Mouse (Mus musculus) thymus, postnatal 10 days (tissue): ENCODE measurements around the gene Trabd2b.

Experiments used
- DNase-seq, 2 experiments: peaks; one replicate each; pipeline ENCODE4 v3.0.0; 2021; ENCODE audit warnings: low spot score in 2 of 2

The Trabd2b gene

DNA sequence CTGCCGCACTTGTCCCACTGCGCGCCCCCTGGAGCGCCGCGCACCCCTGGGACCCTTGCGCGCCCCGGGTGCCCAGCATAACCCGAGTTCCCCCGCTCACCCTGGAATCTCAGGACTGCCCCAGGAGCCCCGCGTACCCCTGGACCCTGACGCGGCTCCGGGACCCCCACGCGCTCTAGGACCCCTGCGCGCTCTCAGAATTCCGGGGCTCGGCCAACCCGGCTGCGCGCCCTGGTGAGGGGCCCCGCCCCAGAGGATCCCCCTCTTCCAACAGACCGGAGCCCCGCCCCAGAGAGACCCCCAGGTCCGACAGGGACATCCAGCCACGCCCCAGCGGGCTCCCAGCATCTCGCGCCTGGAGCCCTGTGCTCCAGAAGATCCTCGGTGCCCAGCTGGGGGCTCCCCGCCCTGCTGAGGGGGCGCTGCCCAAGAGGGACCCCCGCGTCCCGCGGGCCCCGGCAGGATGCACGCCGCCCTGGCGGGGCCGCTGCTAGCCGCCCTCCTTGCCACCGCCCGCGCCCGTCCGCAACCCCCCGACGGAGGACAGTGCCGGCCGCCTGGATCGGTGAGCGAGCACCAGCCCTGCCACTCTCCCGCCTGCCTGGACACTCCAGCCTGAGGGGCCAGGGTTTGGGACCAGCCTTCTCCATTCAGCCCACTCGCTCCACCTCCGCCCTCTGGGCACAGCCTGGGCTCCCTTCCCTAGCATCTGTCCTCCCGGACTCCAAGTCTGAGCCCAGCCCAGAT lies at the start of gene Trabd2b:
Trabd2b (plus strand) TSS at position 370 of the 747 bp plus-strand sequence.
- DNase-seq, result peak in 1 of 2 experiments; percentile 6

DNA sequence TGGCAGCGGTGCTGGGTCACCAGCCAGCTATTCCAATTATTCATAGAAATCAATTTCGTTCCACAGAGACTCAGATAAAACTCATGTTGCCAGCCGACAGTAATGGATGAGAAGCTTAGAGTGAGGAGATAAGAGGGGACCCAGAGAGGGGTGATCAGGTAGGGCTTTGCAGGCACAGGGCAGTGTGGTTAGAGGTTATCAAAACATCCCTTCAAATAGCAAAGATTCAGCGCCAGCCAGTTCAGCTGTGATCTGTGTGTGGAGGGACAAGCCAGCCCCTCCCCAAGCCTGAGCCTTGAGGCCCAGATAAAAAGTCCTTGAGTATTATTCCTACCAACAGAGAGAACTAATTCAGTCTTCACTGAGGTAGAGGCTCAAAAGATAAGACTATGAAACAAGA lies 49.1 kb upstream of the Trabd2b start:
- DNase-seq, result no peak

DNA sequence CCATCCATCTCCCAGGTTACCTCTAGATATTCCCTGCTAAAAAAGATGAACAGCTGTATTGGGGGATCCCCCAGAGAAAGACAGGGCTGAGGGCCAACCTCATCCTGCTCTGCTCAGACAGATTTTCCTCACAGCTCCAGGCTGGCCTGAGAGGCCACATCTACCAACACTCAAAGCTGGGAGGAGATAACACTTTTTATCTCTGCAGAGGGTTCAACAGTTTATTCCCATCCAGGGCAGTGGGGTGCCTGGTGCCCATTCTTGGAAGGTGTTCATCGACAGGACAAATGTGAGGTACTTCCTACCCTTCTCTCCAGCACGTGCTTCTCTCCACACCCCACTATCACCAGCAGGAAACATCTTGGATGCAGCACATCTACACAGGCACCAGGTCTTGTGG lies 47.6 kb upstream of the Trabd2b start:
- DNase-seq, result no peak

DNA sequence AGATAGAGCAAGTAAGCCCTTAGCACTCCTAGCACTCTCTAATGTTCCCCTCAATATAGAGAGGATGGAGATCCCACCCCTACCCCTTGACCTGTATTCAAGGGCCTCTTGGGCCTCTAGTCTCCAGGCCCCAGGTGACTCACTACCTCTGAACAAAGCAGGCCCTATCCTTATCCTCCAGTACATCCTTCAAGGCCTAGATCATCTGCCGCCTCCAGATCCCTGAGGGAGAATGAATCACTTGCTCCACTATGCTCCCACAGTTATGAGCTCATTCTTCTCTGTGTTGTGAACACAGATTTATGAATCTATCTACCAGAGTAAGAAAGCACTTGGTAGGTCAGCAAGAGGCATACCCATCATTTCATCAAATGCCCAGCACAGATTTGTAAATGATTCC lies 46.7 kb upstream of the Trabd2b start:
- no peak for DNase-seq

DNA sequence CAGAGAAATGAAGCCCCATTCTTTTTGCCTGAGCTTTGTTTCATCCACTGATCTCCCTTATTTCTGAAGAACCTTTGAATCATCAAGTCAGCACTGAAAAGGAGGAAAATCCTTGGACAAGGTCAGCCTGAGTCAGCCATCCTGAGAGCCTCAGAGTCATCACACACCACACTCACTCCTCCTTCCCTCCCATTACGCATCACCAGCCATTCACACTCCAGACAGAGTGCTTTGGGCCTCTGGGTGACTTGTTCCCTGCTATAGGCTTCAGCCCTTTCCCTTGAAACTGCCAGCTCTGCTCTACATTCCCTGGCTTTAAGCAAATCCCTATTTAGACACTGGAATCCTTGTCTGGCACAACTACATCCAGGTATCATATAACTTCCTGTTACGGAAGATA lies 45.2 kb upstream of the Trabd2b start:
- no peak for DNase-seq

DNA sequence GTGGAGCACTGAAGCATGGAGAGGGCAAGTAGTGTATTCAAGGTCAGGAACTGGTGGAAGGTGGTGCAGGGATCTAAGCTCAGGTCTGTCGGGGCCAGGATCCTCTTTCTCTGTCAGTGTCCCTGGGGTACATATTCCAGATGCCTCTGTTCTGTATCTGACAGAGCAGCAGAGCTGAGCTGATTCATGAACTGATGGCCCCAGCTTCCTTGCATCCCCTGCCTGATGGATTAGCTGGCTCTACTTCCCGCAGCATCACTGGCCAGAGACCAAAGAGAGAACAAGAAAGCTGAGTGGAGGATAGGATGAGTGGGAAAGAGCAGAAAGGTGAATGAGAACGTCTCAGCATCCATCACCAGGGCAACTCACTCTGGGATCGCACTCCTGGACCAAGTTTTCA lies 41.5 kb upstream of the Trabd2b start:
- no peak for DNase-seq

DNA sequence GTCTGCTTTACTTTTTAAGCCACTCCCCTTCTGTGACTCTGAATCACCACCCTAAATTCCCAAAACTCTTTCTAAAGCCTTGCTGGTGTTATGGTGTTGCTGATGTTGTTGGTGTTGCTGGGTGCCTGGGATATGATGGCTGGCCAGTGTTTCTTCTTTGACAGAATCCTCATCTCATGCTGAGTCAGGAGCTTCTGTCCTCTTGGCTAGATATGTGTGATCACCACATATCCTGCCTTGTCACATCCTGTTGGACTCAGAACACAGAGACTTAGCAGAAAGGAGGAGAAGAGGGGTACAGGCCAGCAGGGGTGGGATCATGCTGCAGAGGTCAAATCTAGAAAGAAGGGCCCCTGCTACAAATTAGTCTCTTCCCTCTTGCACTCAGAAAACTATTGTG lies 40.9 kb upstream of the Trabd2b start:
- DNase-seq, result no peak

DNA sequence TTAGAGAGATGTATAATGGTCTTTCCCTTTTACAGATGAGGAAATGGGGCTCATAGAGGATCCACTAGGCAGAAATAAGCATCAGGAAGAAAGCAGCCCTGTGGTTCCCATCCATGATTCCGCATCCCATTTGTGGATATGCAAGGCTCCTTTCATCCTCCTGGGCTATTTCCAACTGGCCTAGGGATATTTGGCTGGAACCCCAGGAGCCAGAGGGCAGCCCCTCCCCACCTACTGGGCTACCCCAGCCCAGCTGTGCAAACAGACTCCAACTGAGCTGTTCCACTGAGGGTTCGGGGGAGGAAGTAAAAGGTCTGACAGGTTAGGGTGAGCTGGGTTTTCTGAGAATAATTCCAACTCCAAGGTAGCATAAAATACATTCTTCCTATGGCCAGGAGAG lies 39.5 kb upstream of the Trabd2b start:
- DNase-seq, result no peak

DNA sequence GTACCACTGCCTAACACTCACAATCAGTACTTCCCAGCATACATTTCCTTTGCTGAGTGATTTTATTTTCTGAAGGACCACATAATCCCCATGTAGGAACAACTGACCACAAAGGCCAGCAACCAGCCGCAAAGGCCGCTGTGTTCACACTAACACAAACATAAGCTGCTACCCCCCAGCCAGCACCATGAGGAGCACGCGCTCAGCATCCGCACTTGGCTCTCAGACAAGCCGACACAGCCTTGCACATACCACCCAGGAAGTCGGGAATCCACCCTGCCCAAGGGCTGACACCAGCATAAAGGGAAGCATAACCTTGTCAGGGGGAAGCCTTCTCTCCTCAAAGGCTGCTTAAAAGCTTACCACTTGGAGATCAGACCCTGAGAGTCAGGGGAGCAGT lies 38.7 kb upstream of the Trabd2b start:
- DNase-seq, result no peak

DNA sequence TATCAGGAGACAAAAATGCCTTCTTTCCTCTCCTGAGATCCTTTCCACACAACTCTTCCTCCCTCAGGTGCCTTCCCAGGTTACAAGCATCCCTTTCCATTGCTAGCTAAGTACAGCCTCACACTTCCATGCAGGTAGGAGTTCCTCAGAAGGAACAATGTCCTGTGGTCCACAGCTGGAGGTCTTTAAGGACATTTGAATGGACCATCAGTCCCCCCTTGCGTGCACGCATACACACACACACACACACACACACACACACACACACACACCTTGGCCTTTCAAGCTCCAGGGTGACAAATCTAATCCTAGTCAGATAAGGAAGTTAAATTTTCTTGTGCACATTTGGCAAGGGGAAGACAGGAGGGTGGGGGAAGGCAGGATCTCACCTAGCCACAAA lies 36.9 kb upstream of the Trabd2b start:
- DNase-seq, result no peak

DNA sequence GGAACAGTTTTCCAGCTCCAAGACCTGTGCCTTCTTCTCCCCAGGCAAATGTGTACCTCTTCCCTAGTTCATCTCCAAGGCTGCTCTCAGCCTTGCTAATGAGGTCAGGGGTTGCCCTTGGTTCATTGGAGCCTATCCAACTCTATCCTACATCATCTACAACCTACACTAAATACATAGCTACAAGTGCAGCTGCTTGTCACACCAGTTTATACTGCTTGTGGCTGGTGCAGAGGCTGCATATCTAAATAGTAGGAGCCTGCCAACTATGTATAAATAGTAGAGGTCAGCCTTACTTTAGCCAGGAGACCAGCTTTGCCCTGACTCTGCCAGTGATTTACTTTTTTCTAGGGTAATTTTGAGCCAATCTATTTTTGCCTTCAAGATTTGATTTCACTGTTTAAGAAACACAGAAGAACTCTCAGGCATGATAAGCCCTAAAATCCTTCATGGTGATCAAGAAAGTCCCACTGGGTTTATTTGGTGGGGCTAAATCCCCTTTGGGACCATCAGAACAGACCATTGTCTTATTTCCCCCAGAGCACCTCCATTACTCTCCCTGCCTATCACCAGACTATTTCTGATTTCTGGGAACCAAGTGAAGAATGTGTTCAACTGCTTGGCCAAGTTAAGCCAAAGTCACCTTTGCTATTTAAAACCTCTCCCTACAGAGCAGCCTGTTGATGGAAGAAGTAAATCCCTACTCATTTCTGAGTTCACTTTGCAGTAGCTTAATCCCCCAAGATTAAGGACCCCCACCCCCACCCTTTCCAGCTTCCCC lies 35.4 kb upstream of the Trabd2b start:
- DNase-seq, result no peak

DNA sequence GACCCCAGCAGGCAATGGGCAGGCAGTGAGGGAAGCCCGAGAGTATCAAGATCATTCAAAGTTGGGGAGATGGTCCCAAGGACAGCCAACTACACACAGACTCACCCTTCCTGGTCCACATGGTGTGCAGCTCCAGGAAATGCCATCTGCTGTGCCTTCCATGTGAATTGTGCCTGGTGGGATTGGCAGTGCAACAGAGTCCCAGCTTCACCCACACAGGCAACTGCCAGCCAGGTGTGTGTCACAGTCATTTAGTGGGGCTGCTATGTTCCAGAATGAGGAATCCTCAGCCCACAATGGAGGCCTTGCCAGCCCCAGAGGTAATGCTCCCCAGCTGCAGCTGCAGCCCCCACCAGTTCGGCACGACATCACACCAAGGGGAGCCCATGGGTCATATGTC lies 33.8 kb upstream of the Trabd2b start:
- DNase-seq, result no peak

DNA sequence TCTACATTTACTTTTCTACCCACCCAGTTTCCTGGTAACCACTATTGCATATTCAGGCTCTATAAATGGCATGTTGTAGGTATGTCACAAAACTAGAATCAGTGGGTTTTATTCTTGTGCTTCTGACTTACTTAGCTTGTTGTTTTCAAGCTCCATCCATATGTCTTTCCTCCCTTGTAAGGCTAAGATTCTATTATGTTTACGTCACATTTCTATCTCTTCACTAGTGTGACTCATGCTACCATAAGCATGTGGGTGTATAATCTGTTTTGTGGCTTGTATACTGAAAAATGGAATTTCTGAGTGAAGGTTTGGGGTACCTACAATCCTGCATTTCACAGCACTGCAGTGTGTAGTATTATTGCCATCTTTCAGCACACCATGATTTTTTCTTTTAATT lies 32.2 kb upstream of the Trabd2b start:
- no peak for DNase-seq

DNA sequence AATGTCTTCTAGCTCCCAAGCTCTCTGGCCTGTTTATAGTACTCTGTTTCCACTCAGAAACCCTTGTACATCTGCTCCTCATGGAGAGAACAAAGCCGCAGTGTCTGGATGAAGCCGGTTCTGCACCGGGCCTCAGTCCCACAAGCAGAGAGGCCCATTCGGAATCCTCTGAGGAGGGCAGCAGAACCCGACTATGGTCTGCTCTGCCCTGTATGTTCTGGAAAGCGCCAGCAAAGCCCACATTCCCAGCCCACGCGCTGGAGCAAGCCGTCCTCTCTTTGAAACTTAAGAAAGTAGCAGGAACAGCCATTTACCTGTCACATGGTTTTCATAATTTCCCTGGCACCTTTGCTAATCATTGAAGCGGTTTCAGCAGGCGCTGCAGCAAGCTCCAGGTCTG lies 29.0 kb upstream of the Trabd2b start:
- no peak for DNase-seq

DNA sequence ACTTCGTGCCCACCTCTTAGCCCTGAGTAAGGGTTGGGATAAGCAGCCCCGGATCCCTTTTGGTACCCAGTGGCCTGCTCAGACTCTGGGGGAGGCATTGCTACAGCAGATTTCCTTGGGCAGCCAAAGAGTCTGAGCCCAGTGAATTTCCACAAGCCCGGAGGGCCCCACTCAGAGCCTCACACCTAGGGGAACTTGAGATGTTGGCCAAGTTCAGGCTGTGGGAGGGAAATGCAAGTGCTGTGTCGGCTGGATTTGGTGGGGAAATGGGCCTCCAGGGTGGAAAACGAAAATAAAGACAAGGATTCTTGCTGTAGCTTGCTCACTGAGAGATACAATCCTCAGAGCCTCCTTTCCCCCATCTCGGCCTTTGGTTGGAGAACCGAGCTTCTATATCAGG lies 28.0 kb upstream of the Trabd2b start:
- DNase-seq, result no peak

DNA sequence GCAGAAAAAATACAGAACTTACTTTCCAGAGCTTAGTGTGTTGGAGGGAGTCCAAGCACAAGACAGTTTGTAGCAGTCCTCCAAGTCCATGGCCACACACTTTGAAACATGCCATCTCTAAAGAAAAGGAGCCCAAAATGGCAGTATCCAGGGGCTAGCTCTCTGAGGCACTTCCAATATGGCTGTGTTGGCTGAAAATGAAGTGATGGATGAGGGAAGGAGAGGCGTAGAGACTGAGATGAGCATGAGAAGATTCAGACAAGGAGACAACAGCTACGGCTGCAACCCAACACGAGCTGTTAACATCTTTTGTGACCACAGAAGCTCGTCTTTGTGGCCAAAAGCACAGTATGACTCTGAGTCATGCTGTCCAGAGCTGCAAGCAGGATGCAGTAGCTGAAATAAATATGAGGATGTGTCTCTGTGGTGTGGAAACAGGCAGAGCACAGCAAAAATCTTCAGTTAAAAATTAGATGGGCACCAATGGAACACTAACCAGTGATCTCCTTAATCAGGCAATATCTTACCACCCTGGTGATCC lies 27.0 kb upstream of the Trabd2b start:
- DNase-seq, result no peak

DNA sequence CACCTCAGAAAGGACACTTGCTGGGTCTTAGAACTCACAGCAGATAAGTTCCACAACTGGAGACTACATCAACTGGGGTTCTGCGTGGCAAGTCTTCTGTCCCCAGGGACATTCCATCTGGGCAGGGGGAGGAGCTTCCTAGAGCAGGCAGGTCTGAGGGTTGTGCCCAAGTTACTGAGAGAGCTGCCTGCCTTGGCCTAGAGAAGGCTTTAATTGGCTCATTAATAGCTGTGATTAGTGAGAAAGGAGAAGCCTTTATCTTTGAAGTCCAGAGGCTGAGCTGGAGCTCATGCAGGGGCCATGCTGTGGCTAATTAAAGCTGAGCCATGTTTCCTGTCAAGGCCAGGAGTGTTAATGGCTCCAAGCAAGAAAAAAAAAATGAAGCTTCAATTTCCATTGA lies 23.9 kb upstream of the Trabd2b start:
- no peak for DNase-seq

DNA sequence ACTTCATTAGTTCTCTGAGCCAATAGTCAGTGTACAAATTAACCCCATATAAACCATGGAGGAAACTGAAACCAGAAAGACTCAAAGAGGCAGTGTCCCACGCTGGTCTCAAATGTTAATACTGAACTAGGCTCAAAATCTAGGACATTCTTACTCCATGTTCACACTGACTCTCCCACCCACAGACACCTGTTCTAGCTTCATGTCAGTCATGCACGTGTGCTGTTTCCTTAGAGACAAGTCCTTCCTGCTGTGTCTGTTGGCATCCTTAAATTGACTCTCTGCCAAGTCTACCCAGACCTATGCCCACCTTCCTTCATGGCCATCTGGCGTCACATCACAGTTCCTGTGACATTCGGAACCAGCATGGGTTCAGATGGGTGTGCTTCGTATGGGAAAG lies 21.3 kb upstream of the Trabd2b start:
- DNase-seq, result no peak

DNA sequence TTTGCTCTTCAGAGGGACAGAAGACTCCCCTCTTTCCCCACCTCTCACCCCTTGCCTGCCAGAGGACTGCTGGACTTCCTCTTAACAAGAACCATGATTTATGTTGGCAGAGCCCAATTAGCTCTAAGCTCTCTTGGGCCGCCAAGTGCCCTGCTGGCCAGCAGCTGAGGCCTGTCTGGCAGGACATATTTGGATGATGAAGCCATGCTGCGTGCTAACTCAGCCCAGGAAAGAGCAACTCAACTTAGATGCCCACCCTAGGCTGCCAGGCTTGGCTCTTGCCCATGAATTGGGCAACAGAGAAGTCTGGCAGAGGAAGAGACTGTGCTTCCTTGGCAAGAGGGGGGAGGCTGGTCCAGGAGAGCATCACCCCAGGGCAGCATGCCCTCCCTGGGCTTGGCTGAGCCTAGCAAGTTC lies 20.1 kb upstream of the Trabd2b start:
- no peak for DNase-seq

DNA sequence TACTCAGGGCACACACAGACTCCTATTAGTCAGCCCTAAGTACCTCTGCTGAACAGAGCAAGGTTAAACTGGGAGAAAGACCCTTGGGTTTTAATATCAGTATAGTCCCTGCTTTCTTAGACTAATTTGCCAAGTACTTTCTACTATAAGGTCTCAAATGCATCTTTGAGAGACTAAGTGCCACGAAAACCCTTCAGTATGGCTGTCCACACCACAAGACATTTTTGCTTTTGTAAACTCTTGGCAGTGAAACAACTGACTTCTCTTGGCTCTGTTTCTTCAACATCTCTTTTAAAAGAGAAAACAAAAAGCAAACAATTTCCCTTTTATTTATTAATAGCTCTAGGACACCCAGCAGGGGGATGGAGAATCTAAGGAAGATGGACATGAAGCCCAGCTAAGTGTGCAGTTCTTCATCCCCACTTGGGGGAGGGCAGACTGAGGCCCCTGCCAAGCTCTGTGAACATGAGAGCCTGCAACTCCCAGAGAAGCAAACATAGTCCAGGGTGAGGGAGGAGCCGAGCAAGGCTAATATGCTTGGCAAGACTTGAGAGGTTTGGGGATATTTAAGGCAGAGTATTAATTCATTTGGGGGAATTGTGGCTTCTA lies 18.9 kb upstream of the Trabd2b start:
- DNase-seq, result no peak

DNA sequence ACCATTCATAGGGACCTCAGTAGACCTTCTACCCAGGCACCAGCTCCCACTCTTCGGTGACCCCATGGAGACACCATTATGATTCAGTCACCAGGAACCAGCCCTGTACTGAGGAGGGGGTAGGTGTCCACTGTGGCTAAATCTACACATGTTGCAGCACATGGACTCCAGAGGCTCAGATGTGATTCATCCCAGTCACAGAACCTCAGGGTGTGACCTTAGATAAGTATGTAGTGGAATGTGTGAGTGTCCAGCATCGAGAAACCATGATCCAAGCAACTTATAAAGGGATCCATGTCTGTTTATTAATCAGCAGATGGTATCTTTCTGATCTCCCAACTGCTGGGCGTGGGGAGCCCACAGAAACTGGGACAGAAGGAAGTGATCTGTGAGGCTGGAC lies 18.2 kb upstream of the Trabd2b start:
- no peak for DNase-seq

DNA sequence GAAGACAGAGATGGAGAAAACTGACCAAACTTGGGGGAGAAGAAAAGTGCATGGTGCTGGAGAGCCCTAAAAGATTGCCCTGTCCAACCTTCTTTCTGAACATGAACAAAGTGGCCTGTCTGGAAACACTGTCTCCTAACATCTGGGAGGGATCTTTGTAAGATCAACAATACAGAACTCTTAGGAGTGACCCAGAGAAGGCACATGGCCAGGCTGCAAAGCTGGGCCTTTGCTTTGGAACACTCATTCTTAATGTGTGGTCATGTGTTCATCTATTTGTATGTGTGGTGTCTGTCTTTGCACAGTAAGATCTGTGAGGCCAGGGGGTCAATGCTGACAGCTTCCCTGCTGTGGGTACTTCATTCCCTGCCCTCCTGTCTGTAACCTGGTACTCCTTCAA lies 16.9 kb upstream of the Trabd2b start:
- DNase-seq, result no peak

DNA sequence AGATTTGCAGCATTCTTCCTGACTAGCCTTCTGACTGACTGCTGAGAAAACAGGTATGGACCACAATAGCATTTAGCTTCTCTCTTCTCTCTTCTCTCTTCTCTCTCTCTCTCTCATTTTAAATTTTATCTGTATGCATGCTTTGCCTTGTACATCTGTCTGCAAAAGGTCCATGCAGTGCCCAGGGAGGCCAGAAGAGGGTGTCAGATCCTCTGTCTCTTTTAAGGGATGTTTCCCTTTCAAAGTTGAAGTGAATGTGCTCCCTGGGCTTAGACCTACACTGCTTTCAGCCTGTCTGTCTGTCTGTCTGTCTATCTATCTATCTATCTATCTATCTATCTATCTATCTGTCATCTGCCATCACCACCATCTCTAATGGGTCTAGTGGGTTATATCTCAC lies 8.9 kb upstream of the Trabd2b start:
- no peak for DNase-seq
